Mouse (Mus musculus) midbrain, embryonic 16.5 days (tissue): ENCODE measurements around the gene Gm11595. TPM values are rescaled to one million over a fixed set of nuclear protein-coding genes. Genes with fewer than 3 reads are reported as not detected.

Source experiments
- ATAC-seq: fragments of 200-750 bp; cut with Nextera tagmentation; 2 replicates; pipeline ENCODE4 v1.8.0; 2017; ENCODE audit warnings: moderate TSS enrichment
- H3K27ac ChIP-seq: fragments of 300-500 bp; sonication (generic); 2 replicates; pipeline ENCODE4 v1.5.1; 2014; ENCODE audit warnings: mild to moderate bottlenecking, low read length, mixed read lengths
- H3K27me3 ChIP-seq: fragments of 300-500 bp; sonication (generic); 2 replicates; pipeline ENCODE4 v1.6.1; 2014; ENCODE audit warnings: low read depth, low read length, mixed read lengths; ENCODE audit not compliant: control insufficient read depth, insufficient read depth
- H3K36me3 ChIP-seq: fragments of 300-500 bp; sonication (generic); 2 replicates; pipeline ENCODE4 v1.6.1; 2014; ENCODE audit warnings: mild to moderate bottlenecking, low read length, moderate library complexity, mixed read lengths; ENCODE audit not compliant: control insufficient read depth, insufficient read depth
- H3K4me1 ChIP-seq: fragments of 300-500 bp; sonication (generic); 2 replicates; pipeline ENCODE4 v1.6.1; 2014; ENCODE audit warnings: mild to moderate bottlenecking, low read length, mixed read lengths; ENCODE audit not compliant: control insufficient read depth, insufficient read depth
- H3K4me2 ChIP-seq: fragments of 300-500 bp; sonication (generic); 2 replicates; pipeline ENCODE4 v1.6.1; 2014; ENCODE audit warnings: mild to moderate bottlenecking, low read length, mixed read lengths
- H3K4me3 ChIP-seq: fragments of 300-500 bp; sonication (generic); 2 replicates; pipeline ENCODE4 v1.5.1; 2014; ENCODE audit warnings: low read depth, mild to moderate bottlenecking, low read length, moderate library complexity, mixed read lengths
- H3K9ac ChIP-seq: fragments of 300-500 bp; sonication (generic); 2 replicates; pipeline ENCODE4 v1.6.1; 2014; ENCODE audit warnings: low read depth, low read length, mixed read lengths
- H3K9me3 ChIP-seq: fragments of 300-500 bp; sonication (generic); replicated peaks from 2 replicates; pipeline ENCODE4 v1.6.1; 2014; ENCODE audit warnings: mild to moderate bottlenecking, low read length, mixed read lengths; ENCODE audit not compliant: control insufficient read depth, poor library complexity, severe bottlenecking
- WGBS: fragments of 180-500 bp; shearing (Covaris S2); extraction: QIAGEN DNeasy Blood & Tissue Kit; methylation state at CpG from one replicate; pipeline ENCODE4 v1.1.7; 2014; 5-methylcytosine and 5-hydroxymethylcytosine counted together
- polyA plus RNA-seq: library from polyadenylated mRNA; unstranded; fragments of >200 nt; fragmentation: Nextera tagmentation; extraction: Ambion mirVana; gene quantifications from 2 replicates; pipeline ENCODE4 v1.2.1, GENCODE M21; 2015

The Gm11595 gene
- polyA plus RNA-seq, 1 experiment from 2014 or later, result not detected

DNA sequence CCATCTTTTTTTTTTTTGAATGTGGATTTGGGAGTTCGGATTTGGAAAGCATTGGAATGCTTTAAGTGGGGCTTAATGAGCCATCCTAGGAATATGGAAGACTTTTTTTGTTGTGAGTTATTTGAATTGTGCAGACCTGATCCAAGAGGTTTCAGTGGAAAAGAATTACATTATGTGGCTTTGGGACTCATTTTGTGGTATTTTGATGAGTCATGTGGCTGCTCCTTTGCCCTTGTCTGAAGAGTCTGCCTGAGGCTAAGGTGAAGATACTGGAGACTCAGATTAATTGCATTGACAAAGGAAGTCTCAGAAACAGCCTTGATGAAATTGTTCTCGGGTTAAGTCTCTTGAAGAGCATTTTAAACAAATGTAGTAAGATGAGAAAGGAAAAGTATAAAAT, 4.3 kb downstream of the Gm11595 start:
- no peak for ATAC-seq

DNA sequence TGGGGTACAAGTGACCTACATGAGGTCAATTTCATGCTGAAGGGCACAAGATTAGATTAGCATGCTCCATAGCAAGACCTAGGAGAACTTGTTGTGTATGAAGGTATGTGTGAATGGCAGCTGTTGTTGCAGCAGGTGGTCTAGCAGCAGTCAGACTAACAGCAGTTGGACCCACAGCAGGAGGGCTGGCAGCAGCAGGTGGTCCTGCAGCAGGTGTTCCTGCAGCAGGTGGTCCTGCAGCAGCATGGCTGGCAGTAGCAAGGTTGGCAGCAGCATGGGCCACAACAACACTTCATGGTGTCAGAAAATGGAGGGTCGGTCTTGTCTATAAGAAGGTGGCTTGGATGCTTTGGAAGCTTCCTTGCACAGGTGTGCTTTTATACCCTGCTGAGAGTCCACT, 13.8 kb downstream of the Gm11595 start:
- WGBS, result 84% methylated on average over 1 of the region's 1 CpGs
- Histone ChIP-seq H3K4me1 (no peaks in the 10 kb centered on the region), H3K36me3 (no peaks in the 10 kb centered on the region), H3K27ac (no peak overlapping the region), H3K4me2 (no peak overlapping the region), H3K27me3 (no peaks in the 10 kb centered on the region), H3K9me3 (no peaks in the 10 kb centered on the region), H3K4me3 (no peak overlapping the region), H3K9ac (no peak overlapping the region)
- no peak for ATAC-seq

More for the DNA sequence above, 4.3 kb downstream of the Gm11595 start:
- H3K9me3 ChIP-seq, result no peaks in the 10 kb centered on the region
- H3K27ac ChIP-seq, result no peak overlapping the region
- H3K4me3 ChIP-seq, result no peak overlapping the region
- no peaks in the 10 kb centered on the region for H3K36me3 ChIP-seq
- no peaks in the 10 kb centered on the region for H3K4me1 ChIP-seq
- no peak overlapping the region for H3K4me2 ChIP-seq
- 69% methylated on average over 2 of the region's 2 CpGs for WGBS
- no peak overlapping the region for H3K9ac ChIP-seq
- H3K27me3 ChIP-seq, result no peaks in the 10 kb centered on the region

DNA sequence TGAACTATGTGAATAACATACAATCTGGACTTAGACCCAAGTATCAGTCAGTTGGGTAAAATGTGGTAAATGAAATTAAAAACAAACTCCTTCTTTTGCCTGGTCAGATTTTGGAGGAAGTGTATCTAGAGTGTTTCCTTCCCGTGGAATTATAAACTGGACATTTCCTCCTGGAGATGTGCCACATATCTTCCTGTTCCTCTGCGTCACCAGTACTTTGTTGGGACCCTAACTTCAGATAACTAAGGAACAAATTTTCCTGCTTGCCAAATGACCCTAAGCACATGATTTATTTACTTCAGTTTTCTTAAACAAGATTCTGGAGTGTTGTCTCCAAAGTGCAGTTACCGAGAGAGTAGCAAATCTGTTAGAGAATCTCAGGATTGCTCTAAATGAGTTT, 28.7 kb downstream of the Gm11595 start:
- Histone ChIP-seq H3K4me3 (no peak overlapping the region), H3K4me1 (no peaks in the 10 kb centered on the region), H3K9ac (no peak overlapping the region), H3K9me3 (no peaks in the 10 kb centered on the region), H3K27ac (no peak overlapping the region), H3K4me2 (no peak overlapping the region), H3K36me3 (no peaks in the 10 kb centered on the region), H3K27me3 (no peaks in the 10 kb centered on the region)
- no peak for ATAC-seq
- 91% methylated on average over 3 of the region's 3 CpGs for WGBS

DNA sequence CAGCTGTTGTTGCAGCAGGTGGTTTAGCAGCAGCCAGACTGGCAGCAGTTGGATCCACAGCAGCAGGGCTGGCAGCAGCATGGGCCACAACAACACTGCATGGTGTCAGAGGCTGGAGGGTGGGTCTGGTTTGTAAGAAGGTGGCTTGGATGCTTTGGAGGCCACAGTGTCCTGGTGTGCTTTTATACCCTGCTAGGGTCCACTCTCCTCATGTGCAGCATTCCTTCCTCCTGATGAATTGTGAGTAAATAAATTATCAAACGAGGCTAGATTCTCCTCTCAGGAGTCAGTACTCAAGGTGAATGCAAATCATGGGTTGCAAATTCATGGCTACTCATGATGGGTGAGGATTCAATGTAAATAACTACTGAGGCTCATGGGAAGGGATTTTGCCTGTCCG, 38.5 kb downstream of the Gm11595 start, which contains the start of gene Gm14180:
Gm14180 (minus strand) TSS at position 101 of the 400 bp plus-strand sequence.
- H3K27ac ChIP-seq, result no peak within 1 kb of the TSS
- no peaks in the 10 kb centered on the region for H3K4me1 ChIP-seq
- no peaks in the 10 kb centered on the region for H3K36me3 ChIP-seq
- no peaks in the 10 kb centered on the region for H3K27me3 ChIP-seq
- ATAC-seq, result no peak
- no peaks in the 10 kb centered on the region for H3K9me3 ChIP-seq
- H3K9ac ChIP-seq, result no peak within 1 kb of the TSS
- 70% methylated on average over 2 of the region's 2 CpGs for WGBS
- H3K4me2 ChIP-seq, result no peak within 1 kb of the TSS
- H3K4me3 ChIP-seq, result no peak within 1 kb of the TSS

DNA sequence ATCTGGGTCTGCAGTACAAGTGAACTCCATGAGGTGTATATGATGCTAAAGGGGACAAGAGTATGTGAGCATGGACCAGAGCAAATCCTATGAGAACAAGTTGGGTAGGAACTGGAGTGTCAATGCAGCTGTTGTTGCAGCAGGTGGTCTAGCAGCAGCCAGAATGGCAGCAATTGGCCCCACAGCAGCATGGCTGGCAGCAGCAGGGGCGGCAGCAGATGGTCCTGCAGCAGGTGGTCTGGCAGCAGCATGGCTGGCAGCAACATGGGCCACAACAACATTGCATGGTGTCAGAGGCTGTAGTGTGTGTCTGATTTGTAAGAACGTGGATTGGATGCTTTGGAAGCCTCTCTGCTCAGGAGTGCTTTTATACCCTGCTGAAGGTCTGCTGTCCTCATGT, 48.7 kb downstream of the Gm11595 start:
- Histone ChIP-seq H3K27ac (no peak overlapping the region), H3K9me3 (no peaks in the 10 kb centered on the region), H3K36me3 (no peaks in the 10 kb centered on the region), H3K4me1 (no peaks in the 10 kb centered on the region), H3K4me2 (no peak overlapping the region), H3K4me3 (no peak overlapping the region), H3K27me3 (no peaks in the 10 kb centered on the region), H3K9ac (no peak overlapping the region)
- no peak for ATAC-seq
- 65% methylated on average over 2 of the region's 2 CpGs for WGBS

Other genes starting within 250 kb of the Gm11595 start
- gene Krt40, start 229.8 kb downstream of the Gm11595 start, polyA plus RNA-seq, result not detected in 2 replicates
- not detected in 2 replicates for gene Krtap3-3, start 222.0 kb downstream of the Gm11595 start, polyA plus RNA-seq
- not detected in 2 replicates for gene Krtap3-2, start 216.1 kb downstream of the Gm11595 start, polyA plus RNA-seq
- gene Gm11939, start 213.4 kb downstream of the Gm11595 start, polyA plus RNA-seq, result not detected in 2 replicates
- not detected in 2 replicates for gene Krtap3-1, start 206.3 kb downstream of the Gm11595 start, polyA plus RNA-seq
- not detected in 2 replicates for gene Krtap1-5, start 191.9 kb downstream of the Gm11595 start, polyA plus RNA-seq
- not detected in 2 replicates for gene Krtap1-4, start 189.3 kb downstream of the Gm11595 start, polyA plus RNA-seq
- not detected in 2 replicates for gene Krtap1-3, start 181.6 kb downstream of the Gm11595 start, polyA plus RNA-seq
- not detected in 2 replicates for gene Krtap9-3, start 174.8 kb downstream of the Gm11595 start, polyA plus RNA-seq
- not detected in 2 replicates for gene Gm11938, start 169.6 kb downstream of the Gm11595 start, polyA plus RNA-seq
- not detected in 2 replicates for gene Gm11937, start 162.7 kb downstream of the Gm11595 start, polyA plus RNA-seq
- gene Krtap2-4, start 158.1 kb downstream of the Gm11595 start, polyA plus RNA-seq, result not detected in 2 replicates
- not detected in 2 replicates for gene Gm11562, start 152.5 kb downstream of the Gm11595 start, polyA plus RNA-seq
- gene Krtap4-1, start 144.7 kb downstream of the Gm11595 start, polyA plus RNA-seq, result not detected in 2 replicates
- gene Krtap4-2, start 137.8 kb downstream of the Gm11595 start, polyA plus RNA-seq, result 0.25 TPM in 1 of 2 replicates, not detected in the other
- not detected in 2 replicates for gene Krtap4-7, start 128.8 kb downstream of the Gm11595 start, polyA plus RNA-seq
- not detected in 2 replicates for gene Gm11555, start 122.7 kb downstream of the Gm11595 start, polyA plus RNA-seq
- gene Gm11563, start 114.0 kb downstream of the Gm11595 start, polyA plus RNA-seq, result not detected in 2 replicates
- gene Krtap4-6, start 107.0 kb downstream of the Gm11595 start, polyA plus RNA-seq, result not detected in 2 replicates
- gene Gm14190, start 82.2 kb downstream of the Gm11595 start, polyA plus RNA-seq, result not detected in 2 replicates
- gene Gm14180, start 38.6 kb downstream of the Gm11595 start, polyA plus RNA-seq, result not detected in 2 replicates
- gene Krtap4-8, start 7.8 kb upstream of the Gm11595 start, polyA plus RNA-seq, result not detected in 2 replicates
- gene Krtap4-9, start 12.3 kb upstream of the Gm11595 start, polyA plus RNA-seq, result not detected in 2 replicates
- gene Gm11596, start 20.6 kb upstream of the Gm11595 start, polyA plus RNA-seq, result not detected in 2 replicates
- gene Gm11569, start 26.0 kb upstream of the Gm11595 start, polyA plus RNA-seq, result not detected in 2 replicates
- gene Gm11554, start 31.5 kb upstream of the Gm11595 start, polyA plus RNA-seq, result not detected in 2 replicates
- gene Krtap4-13, start 37.0 kb upstream of the Gm11595 start, polyA plus RNA-seq, result not detected in 2 replicates
- gene Gm11564, start 42.8 kb upstream of the Gm11595 start, polyA plus RNA-seq, result not detected in 2 replicates
- not detected in 2 replicates for gene 2300003K06Rik, start 65.2 kb upstream of the Gm11595 start, polyA plus RNA-seq
- not detected in 2 replicates for gene Krtap4-16, start 78.7 kb upstream of the Gm11595 start, polyA plus RNA-seq
- gene Gm11568, start 85.0 kb upstream of the Gm11595 start, polyA plus RNA-seq, result not detected in 2 replicates
- gene Gm11559, start 91.6 kb upstream of the Gm11595 start, polyA plus RNA-seq, result not detected in 2 replicates
- gene Krtap9-1, start 100.5 kb upstream of the Gm11595 start, polyA plus RNA-seq, result not detected in 2 replicates
- gene Gm11567, start 106.3 kb upstream of the Gm11595 start, polyA plus RNA-seq, result not detected in 2 replicates
- gene Krtap31-1, start 135.0 kb upstream of the Gm11595 start, polyA plus RNA-seq, result not detected in 2 replicates
- not detected in 2 replicates for gene Gm11565, start 141.8 kb upstream of the Gm11595 start, polyA plus RNA-seq
- not detected in 2 replicates for gene Krtap31-2, start 163.4 kb upstream of the Gm11595 start, polyA plus RNA-seq
- gene Krtap9-5, start 175.6 kb upstream of the Gm11595 start, polyA plus RNA-seq, result not detected in 2 replicates
- not detected in 2 replicates for gene Krtap29-1, start 206.1 kb upstream of the Gm11595 start, polyA plus RNA-seq
- gene Krtap16-1, start 213.7 kb upstream of the Gm11595 start, polyA plus RNA-seq, result 0.17 TPM in 1 of 2 replicates, not detected in the other
- 0.84 and 1.4 TPM in 2 replicates for gene Krtap17-1, start 221.1 kb upstream of the Gm11595 start, polyA plus RNA-seq
- gene Krt33a, start 243.3 kb upstream of the Gm11595 start, polyA plus RNA-seq, result not detected in 2 replicates